Mouse (Mus musculus) spleen, adult 2 months (tissue): ENCODE measurements at regions not wholly inside any gene's neighbourhood (a gene's known extent, or its start where the extent isn't known, plus 50 kb on each side); places are given as distances from the start of the nearest gene placed in this dataset.

Experiments
- DNase-seq, 2 experiments: peaks; one replicate each; pipeline versions ENCODE4 v3.0.0 to v3.0.0-alpha.2; 2012 to 2021; ENCODE audit warnings: low spot score in 2 of 2, low read depth in 1 of 2
- H3K27ac ChIP-seq: fragments of 200-500 bp; 2 replicates; pipeline ENCODE4 v1.5.1; 2012; ENCODE audit warnings: low read length, inconsistent platforms; ENCODE audit not compliant: insufficient read depth
- H3K27me3 ChIP-seq: fragments of 200-500 bp; 2 replicates; pipeline ENCODE4 v1.6.1; 2012; ENCODE audit warnings: mild to moderate bottlenecking, moderate library complexity, low read length, inconsistent platforms; ENCODE audit not compliant: control insufficient read depth, insufficient read depth
- H3K36me3 ChIP-seq: fragments of 200-500 bp; 2 replicates; pipeline ENCODE4 v1.6.1; 2012; ENCODE audit warnings: mild to moderate bottlenecking, low read length, inconsistent platforms; ENCODE audit not compliant: control insufficient read depth, insufficient read depth
- H3K4me1 ChIP-seq: fragments of 200-500 bp; 2 replicates; pipeline ENCODE4 v1.6.1; 2011; ENCODE audit warnings: inconsistent platforms; ENCODE audit not compliant: control insufficient read depth, insufficient read depth, insufficient read length
- H3K4me3 ChIP-seq: fragments of 200-500 bp; 2 replicates; pipeline ENCODE4 v1.5.1; 2011; ENCODE audit warnings: mild to moderate bottlenecking, inconsistent platforms; ENCODE audit not compliant: insufficient read depth, insufficient read length; ENCODE audit errors: extremely low read depth
- CTCF ChIP-seq: fragments of 200-500 bp; IDR thresholded peaks from 2 replicates; pipeline ENCODE4 v1.5.1; 2011; ENCODE audit warnings: mild to moderate bottlenecking, inconsistent platforms; ENCODE audit not compliant: insufficient read depth, insufficient read length, insufficient replicate concordance; ENCODE audit errors: extremely low read depth
- POLR2A ChIP-seq: fragments of 200-500 bp; IDR thresholded peaks from 2 replicates; pipeline ENCODE4 v1.6.1; 2011; ENCODE audit warnings: low read depth, low read length, inconsistent platforms
- WGBS: fragments of 180-500 bp; shearing (Covaris S2); methylation state at CpG from one replicate; pipeline ENCODE4 v1.1.7; 2018; 5-methylcytosine and 5-hydroxymethylcytosine counted together

GRCm38 (mm10) chr9:23158499-23158898, 64.4 kb upstream of the Bmper start:
- Histone ChIP-seq H3K27ac (no peak overlapping the region), H3K4me3 (no peak overlapping the region), H3K27me3 (no peaks in the 10 kb centered on the region), H3K36me3 (no peaks in the 10 kb centered on the region), H3K4me1 (no peaks in the 10 kb centered on the region)
- no peak for TF ChIP-seq POLR2A
- no peak for TF ChIP-seq CTCF
- no peak for DNase-seq
- 88% methylated on average over 1 of the region's 1 CpGs for WGBS

GRCm38 (mm10) chr9:23161346-23161745, 61.5 kb upstream of the Bmper start:
- no peaks in the 10 kb centered on the region for H3K4me1 ChIP-seq
- no peaks in the 10 kb centered on the region for H3K27me3 ChIP-seq
- no peak overlapping the region for H3K27ac ChIP-seq
- no peaks in the 10 kb centered on the region for H3K36me3 ChIP-seq
- H3K4me3 ChIP-seq: no peak overlapping the region
- no peak for DNase-seq
- WGBS: 90% methylated on average over 7 of the region's 7 CpGs
- TF ChIP-seq CTCF (no peak), POLR2A (no peak)

GRCm38 (mm10) chr9:23167056-23167591, 55.8 kb upstream of the Bmper start:
- 55% methylated on average over 2 of the region's 2 CpGs for WGBS

GRCm38 (mm10) chr9:23167716-23168115, 55.2 kb upstream of the Bmper start:
- no peak overlapping the region for H3K4me3 ChIP-seq
- H3K27me3 ChIP-seq: no peaks in the 10 kb centered on the region
- DNase-seq: no peak
- no peaks in the 10 kb centered on the region for H3K36me3 ChIP-seq
- no peak for TF ChIP-seq CTCF
- no peak for TF ChIP-seq POLR2A
- 70% methylated on average over 4 of the region's 4 CpGs for WGBS
- H3K27ac ChIP-seq: no peak overlapping the region
- H3K4me1 ChIP-seq: no peaks in the 10 kb centered on the region

More at GRCm38 (mm10) chr9:23167056-23167591, 55.8 kb upstream of the Bmper start:
- no peak overlapping the region for H3K27ac ChIP-seq
- no peak for DNase-seq
- H3K4me3 ChIP-seq: no peak overlapping the region
- H3K27me3 ChIP-seq: no peaks in the 10 kb centered on the region
- TF ChIP-seq POLR2A (no peak), CTCF (no peak)
- H3K4me1 ChIP-seq: no peaks in the 10 kb centered on the region
- no peaks in the 10 kb centered on the region for H3K36me3 ChIP-seq

- 38% methylated on average over 4 of the region's 4 CpGs for WGBS
- H3K27ac ChIP-seq: no peak overlapping the region
- no peaks in the 10 kb centered on the region for H3K36me3 ChIP-seq
- no peak for DNase-seq
- no peak overlapping the region for H3K4me3 ChIP-seq
- H3K4me1 ChIP-seq: no peaks in the 10 kb centered on the region
- no peaks in the 10 kb centered on the region for H3K27me3 ChIP-seq
- TF ChIP-seq POLR2A (no peak), CTCF (no peak)
Measured at GRCm38 (mm10) chr9:23168149-23168548, 54.7 kb upstream of the Bmper start.

GRCm38 (mm10) chr9:23171361-23171760, 51.5 kb upstream of the Bmper start:
- 83% methylated on average over 1 of the region's 1 CpGs for WGBS
- DNase-seq: no peak
- Histone ChIP-seq H3K36me3 (no peaks in the 10 kb centered on the region), H3K4me3 (no peak overlapping the region), H3K27me3 (no peaks in the 10 kb centered on the region), H3K27ac (no peak overlapping the region), H3K4me1 (no peaks in the 10 kb centered on the region)
- no peak for TF ChIP-seq CTCF
- no peak for TF ChIP-seq POLR2A
